Mouse (Mus musculus): ENCODE data around the gene Tpx2. TPM values are rescaled to one million over a fixed set of nuclear protein-coding genes. Genes with fewer than 3 reads are reported as not detected.

Tpx2 gene
- total RNA-seq, 2 experiments from 2014 or later, result 2.6 to 3.0 TPM

DNA sequence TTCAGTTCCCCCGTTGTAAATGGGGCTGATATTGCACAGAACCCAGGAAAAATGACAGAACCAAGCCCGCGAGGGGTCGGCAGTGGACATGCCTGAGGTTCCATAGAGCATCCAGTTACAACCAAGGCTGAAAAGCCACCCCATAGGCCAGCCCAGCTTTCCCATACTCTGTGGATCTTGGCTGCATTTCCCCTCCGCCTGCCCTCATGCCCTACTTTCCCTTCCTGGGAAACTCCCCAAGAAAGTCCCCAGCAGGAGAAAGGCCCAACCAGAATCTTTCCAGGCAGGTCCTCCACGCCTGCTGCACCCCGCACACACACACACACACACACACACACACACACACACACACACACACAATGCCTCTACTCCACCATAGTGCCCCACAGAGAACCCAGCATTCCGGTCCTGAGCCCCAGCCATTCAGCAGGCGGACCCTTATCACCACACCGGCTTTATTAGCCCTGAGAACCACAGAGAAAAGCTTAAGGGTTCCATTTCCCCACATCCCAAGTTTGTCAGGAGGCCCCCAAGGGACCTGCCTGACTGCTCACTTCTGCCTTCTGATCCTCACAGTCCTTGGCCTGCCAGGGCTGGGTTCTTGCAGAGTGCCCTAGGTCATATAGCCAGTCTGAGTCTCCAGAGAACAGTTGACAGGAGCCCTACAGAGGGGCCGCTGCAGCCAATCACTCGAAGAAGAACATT is 83.8 kb downstream of the Tpx2 start:
- intact Hi-C loops (cut with DNase I), result no loop called here
- no peak for DNase-seq (ENCODE audit: low spot score in 2 of 2)

DNA sequence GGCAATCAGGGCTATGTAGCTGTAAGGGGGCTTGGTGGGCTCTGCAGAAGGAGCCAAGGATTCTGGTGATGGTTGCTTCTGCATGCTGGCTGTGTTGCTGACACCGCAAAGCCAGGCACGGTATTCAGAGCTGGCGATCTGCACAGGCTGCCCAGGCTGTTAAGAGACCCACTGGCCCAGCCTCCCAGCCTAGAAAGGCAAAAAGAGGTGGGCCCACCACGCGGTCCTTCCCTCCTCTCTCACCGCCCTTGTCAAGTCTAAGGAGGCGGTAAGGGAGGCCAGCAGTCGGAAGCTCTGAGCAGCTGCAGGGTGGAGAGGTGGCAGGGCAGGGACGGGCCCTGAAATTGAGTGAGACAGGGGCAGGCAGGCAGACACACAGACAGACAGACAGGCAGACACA is 85.3 kb downstream of the Tpx2 start, which contains the start of gene Foxs1:
TSS of gene Foxs1 (minus strand) at position 161 of the 400 bp plus-strand sequence.
- intact Hi-C loops (cut with DNase I), result no loop called here
- DNase-seq (ENCODE audit: low spot score in 2 of 2), result no peak

DNA sequence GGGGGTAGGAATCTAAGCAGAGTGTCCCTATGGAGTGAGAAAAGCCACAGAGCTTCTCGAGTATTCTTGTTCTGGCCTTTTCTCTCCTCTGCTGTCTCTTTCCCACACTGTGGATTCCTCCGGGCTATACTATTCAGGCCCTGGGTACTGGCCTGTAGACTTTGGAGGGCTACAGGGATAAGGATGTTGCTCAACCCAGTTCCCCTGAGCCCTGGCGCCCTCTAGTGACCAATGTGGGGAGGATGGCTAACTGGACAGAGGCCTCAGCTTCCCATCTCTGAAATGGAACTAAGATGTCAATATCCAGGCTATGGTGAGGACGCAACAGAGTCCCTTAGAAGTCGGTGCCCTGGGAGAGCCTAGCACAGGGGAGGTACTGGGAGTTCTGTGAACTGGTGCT is 85.8 kb downstream of the Tpx2 start:
- DNase-seq (ENCODE audit: low spot score in 2 of 2), result peak in 1 of 2 experiments; percentile 51
- intact Hi-C loops (cut with DNase I), result no loop called here

DNA sequence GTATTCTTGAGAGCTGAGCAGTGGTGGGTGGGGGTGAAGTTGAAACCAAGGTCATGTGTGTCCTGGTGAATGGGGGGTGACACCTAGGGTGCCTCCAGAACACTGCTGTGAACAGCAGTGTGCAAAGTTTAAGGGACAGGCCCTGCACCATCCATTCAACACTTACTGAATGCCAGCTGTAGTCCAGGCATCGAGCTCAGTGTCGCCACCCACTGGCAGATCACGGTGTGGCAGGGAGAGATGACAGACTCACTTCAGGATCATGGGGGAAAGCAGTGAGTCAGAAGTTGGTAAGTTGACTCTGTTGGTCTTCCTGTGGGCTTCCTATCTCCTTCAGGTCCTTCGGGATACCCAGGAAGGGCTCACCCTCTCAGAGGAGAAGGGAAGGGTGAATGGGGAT is 92.1 kb downstream of the Tpx2 start:
- DNase-seq (ENCODE audit: low spot score in 2 of 2), result peak; percentile 57 to 75
- intact Hi-C loops (cut with DNase I), result no loop called here

DNA sequence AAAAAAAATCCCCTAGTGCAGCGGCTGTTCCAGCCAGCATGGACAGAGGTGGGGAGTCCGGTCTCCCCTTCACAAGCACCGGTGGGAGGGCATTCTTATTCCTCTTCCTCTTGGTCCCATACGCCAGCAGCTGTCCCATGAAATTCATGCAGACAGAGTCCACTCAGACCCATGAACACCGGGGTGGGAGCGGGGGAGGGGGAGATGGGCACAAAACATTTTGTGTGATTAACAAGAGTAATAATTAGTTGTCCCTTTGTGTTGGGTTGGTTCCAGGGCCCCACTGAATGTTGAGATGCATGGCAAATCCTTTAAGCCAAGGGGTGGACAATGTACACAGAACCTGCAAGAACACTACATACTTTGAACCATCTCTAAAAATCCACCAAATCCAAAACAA is 93.3 kb downstream of the Tpx2 start:
- DNase-seq (ENCODE audit: low spot score in 2 of 2), result no peak
- intact Hi-C loops (cut with DNase I), result no loop called here

DNA sequence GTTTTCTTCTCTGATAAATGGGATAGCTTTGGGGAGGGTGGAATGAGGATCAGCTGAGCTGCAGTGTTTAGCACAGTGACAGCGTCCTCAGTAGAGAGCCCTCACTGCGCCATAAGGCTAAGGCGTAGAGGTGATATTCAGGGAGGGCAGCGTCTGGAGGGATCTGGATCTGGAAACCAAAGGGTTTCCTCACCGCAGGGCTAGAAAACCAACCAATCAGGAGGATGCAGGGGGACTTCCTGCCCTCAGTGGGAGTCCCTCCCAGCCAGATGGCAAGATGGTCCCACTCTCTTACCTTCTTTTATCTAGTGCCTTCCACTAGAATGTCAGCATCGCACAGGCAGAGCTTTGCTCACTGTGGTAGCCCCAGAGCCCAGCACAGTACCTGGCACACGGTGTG is 94.0 kb downstream of the Tpx2 start:
- intact Hi-C loops (cut with DNase I), result no loop called here
- DNase-seq (ENCODE audit: low spot score in 2 of 2), result no peak

DNA sequence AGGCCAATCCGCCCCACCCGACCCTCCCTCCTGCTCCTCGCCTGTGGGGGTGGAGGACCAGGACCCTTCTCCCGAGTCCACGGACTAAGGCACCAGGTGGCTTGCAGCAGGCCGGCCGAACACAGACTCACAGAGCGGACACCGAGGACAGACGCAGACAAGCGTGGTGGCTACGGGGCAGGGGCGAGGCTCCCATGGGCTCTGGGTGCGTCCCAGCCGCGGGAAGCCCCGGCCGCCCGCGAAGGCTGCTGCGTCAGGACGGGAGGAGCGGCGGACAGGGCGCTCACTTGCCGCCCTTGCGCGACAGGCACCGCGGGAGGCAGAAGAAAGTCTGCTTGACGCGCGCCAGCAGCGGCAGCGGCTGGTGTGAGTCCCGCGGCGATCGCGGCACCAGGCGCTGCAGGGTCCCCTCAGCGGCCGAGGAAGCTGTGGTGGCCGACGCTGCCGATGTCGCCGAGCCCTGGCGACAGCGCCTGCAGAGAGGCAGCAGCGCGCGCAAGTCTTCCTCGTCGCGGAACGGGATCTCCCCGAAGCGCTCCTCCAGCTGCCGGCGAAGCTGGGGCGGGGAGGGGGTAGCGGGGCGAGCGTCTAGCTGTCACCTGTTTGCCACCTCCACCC is 95.2 kb downstream of the Tpx2 start:
- intact Hi-C loops (cut with DNase I), result no loop called here
- DNase-seq (ENCODE audit: low spot score in 2 of 2), result no peak

DNA sequence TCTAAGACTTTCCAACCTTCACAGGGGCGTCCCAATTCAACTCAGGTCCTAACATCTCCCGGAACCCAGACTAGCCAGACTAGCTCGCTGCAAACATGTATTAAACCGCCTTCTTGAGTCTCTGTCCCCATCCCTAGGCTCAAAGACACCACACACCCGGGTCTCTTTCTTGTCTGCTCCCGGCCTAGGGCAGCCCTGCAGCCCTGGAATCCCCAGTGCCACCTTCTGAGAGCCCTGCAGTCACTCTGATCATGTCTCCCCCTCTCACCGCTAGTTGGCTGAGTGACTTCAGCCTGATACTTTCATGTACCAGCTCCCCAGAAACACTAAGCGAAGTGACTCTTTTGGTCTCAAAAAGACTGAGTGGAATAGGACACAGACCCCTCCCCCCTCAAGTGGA is 95.8 kb downstream of the Tpx2 start:
- intact Hi-C loops (cut with DNase I), result no loop called here
- DNase-seq (ENCODE audit: low spot score in 2 of 2), result no peak

DNA sequence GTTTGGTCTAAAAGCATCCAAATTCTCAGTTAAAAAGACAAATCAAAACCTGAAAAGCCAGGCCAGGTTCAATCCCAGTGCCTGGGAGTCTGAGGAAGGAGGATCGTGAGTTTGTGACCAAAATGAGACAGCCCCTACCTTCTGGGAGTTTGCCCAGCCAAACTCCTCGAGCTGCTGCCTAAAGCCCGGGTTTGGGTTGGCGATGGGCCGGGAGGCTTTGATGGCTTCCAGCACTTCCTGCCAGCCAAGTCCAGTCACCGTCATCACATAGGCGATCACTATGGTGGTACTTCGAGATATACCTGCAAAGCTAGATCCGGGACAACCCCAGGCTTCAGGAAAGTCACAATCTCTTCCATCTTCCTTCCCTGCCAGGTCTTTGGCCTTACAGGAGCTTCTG is 96.2 kb downstream of the Tpx2 start:
- DNase-seq (ENCODE audit: low spot score in 2 of 2), result no peak
- intact Hi-C loops (cut with DNase I), result no loop called here

Small RNA genes lying within 50 kb of the gene (microRNA-seq; reads per million reads assigned to microRNA genes)
- gene Mir5622, result 0 reads per million in 2 experiments

Other genes with a start within 250 kb of the Tpx2 start
- not detected for gene Defb45, start 248.6 kb upstream of the Tpx2 start, total RNA-seq (2021)
- not detected for gene Defb36, start 243.6 kb upstream of the Tpx2 start, total RNA-seq (2021)
- gene Defb25, start 224.9 kb upstream of the Tpx2 start, total RNA-seq (2021), result not detected
- under 1 TPM; 0.90 to 0.99 TPM for gene Rem1, start 221.0 kb upstream of the Tpx2 start, total RNA-seq (2021)
- gene H13, start 178.5 kb upstream of the Tpx2 start, total RNA-seq (2021), result 10 to 100 TPM; 90.8 to 90.9 TPM
- 10 to 100 TPM; 17.9 to 20.4 TPM for gene Mcts2, start 160.9 kb upstream of the Tpx2 start, total RNA-seq (2021)
- 10 to 100 TPM; 19.5 to 26.4 TPM for gene Id1, start 111.7 kb upstream of the Tpx2 start, total RNA-seq (2021)
- 1 to 10 TPM; 2.3 to 2.8 TPM for gene Cox4i2, start 93.8 kb upstream of the Tpx2 start, total RNA-seq (2021)
- gene Bcl2l1, start 16.2 kb upstream of the Tpx2 start, total RNA-seq (2021), result 100 to 1,000 TPM; 120 to 127 TPM
- gene Mylk2, start 63.4 kb downstream of the Tpx2 start, total RNA-seq (2021), result not detected
- 1 to 10 TPM; 1.2 to 1.7 TPM for gene Foxs1, start 85.2 kb downstream of the Tpx2 start, total RNA-seq (2021)
- gene Dusp15, start 103.7 kb downstream of the Tpx2 start, total RNA-seq (2021), result 10 to 100 TPM; 23.2 to 28.3 TPM
- gene Ttll9, start 114.5 kb downstream of the Tpx2 start, total RNA-seq (2021), result 1 to 10 TPM; 3.1 to 3.2 TPM
- 10 to 100 TPM; 52.5 to 53.3 TPM for gene Pdrg1, start 167.5 kb downstream of the Tpx2 start, total RNA-seq (2021)
- gene Xkr7, start 183.9 kb downstream of the Tpx2 start, total RNA-seq (2021), result 1 to 10 TPM; 7.4 to 8.5 TPM
- 1 to 10 TPM; 6.8 to 6.9 TPM for gene Ccm2l, start 218.0 kb downstream of the Tpx2 start, total RNA-seq (2021)

All from left cerebral cortex, postnatal 14 days (tissue).